ENCODE assay signal across 22 mouse cellular contexts in genomic region chr3:68616363-68616762, GRCm38 (mm10).
DNase-seq lines count a peak whose midpoint lies in the region; ATAC-seq and TF ChIP-seq lines count a peak whose summit lies in the region.
"Had no signal": no experiment of that assay in that cellular context is flagged by ENCODE, and none has a peak within 500 bp of the region (broad histone marks: within the 10 kb centered on the region; RNA-seq: fewer than 3 reads in every experiment).

No protein-coding gene starts in this region.

- H3K79me2 ChIP-seq in MEL (ENCODE audit: control insufficient read depth, insufficient read depth, low read length, poor library complexity): no peaks in the 10 kb centered on the region

- no peak overlapping the region for H3K4me3 ChIP-seq in MEL (ENCODE audit: control insufficient read depth in 1 of 2, insufficient read depth in 1 of 2, low read depth in 2 of 2, low read length in 2 of 2)
- H3K4me3 ChIP-seq in liver, embryonic 16.5 days (ENCODE audit: low read depth, low read length): no peak overlapping the region
- H3K4me3 ChIP-seq in hindbrain, embryonic 11.5 days (ENCODE audit: low read depth, low read length): no peak overlapping the region
- H3K4me3 ChIP-seq: embryonic facial prominence, embryonic 15.5 days; gastrocnemius, adult 2 months; heart, embryonic 12.5 days; hindbrain, embryonic 12.5 days; midbrain, embryonic 12.5 days had no signal

- no peak for TF ChIP-seq EP300 in MEL (IDR thresholded peaks at IDR 0.05; ENCODE audit: low read depth in 1 of 2, low read length in 2 of 2)

- H3K4me1 ChIP-seq in MEL (ENCODE audit: control insufficient read depth in 1 of 2, insufficient read depth in 2 of 2, low read length in 2 of 2): peaks cover 4 to 5% of the 10 kb centered on the region in 2 experiments; a peak in 2 of 4 replicates
- H3K4me1 ChIP-seq in liver, embryonic 16.5 days (ENCODE audit: control insufficient read depth, low read depth, low read length): no peaks in the 10 kb centered on the region
- H3K4me1 ChIP-seq in hindbrain, embryonic 11.5 days (replicated peaks; ENCODE audit: control insufficient read depth, insufficient read depth, low read length): no peaks in the 10 kb centered on the region
- H3K4me1 ChIP-seq: embryonic facial prominence, embryonic 15.5 days had no signal

- H3K36me3 ChIP-seq in MEL (ENCODE audit: control insufficient read depth in 1 of 2, insufficient read depth in 2 of 2, low read length in 2 of 2): 0 out of 4 replicates have a peak, but pooled peaks cover 0 to 3% of the 10 kb centered on the region in 2 experiments
- H3K36me3 ChIP-seq in liver, embryonic 16.5 days (ENCODE audit: control insufficient read depth, insufficient read depth): no peaks in the 10 kb centered on the region
- H3K36me3 ChIP-seq in hindbrain, embryonic 11.5 days (ENCODE audit: control insufficient read depth, insufficient read depth, low read length): no peaks in the 10 kb centered on the region
- H3K36me3 ChIP-seq: embryonic facial prominence, embryonic 15.5 days had no signal

- TF ChIP-seq RAD21 in MEL (IDR thresholded peaks at IDR 0.05; ENCODE audit: low read depth, low read length): no peak

- no peak for TF ChIP-seq CTCF in MEL (IDR thresholded peaks at IDR 0.05 in 2 of 3, conservative IDR thresholded peaks at IDR 0.05 in 1 of 3; ENCODE audit: control insufficient read depth in 1 of 3, insufficient read depth in 1 of 3, low read depth in 2 of 3, low read length in 3 of 3, poor library complexity in 1 of 3, severe bottlenecking in 1 of 3)

- no peak overlapping the region for H3K27ac ChIP-seq in MEL (ENCODE audit: control insufficient read depth, low read depth, low read length)
- H3K27ac ChIP-seq in liver, embryonic 16.5 days (ENCODE audit: low read length): no peak overlapping the region
- H3K27ac ChIP-seq in hindbrain, embryonic 11.5 days (ENCODE audit: low read depth, low read length): no peak overlapping the region
- H3K27ac ChIP-seq: embryonic facial prominence, embryonic 15.5 days; hindbrain, embryonic 12.5 days; liver, embryonic 14.5 days; midbrain, embryonic 12.5 days had no signal

- WGBS in liver, embryonic 16.5 days (ENCODE audit: insufficient replicate concordance): 15% methylated on average over 12 of the region's 12 CpGs
- 90% methylated on average over 12 of the region's 12 CpGs for WGBS in hindbrain, embryonic 11.5 days

- intact Hi-C loops in heart, postnatal 36 days (cut with DNase I): loop anchor here (5.0 kb wide), 2 partner anchors 341 to 559 kb away; no protein-coding TSS in a partner anchor

- H3K27me3 ChIP-seq in MEL (ENCODE audit: control insufficient read depth in 1 of 2, insufficient read depth in 2 of 2, low read length in 2 of 2): no peaks in the 10 kb centered on the region
- no peaks in the 10 kb centered on the region for H3K27me3 ChIP-seq in liver, embryonic 16.5 days (ENCODE audit: control insufficient read depth, insufficient read depth, low read depth, low read length)
- no peaks in the 10 kb centered on the region for H3K27me3 ChIP-seq in hindbrain, embryonic 11.5 days (ENCODE audit: control insufficient read depth, insufficient read depth, low read length)
- H3K27me3 ChIP-seq: embryonic facial prominence, embryonic 15.5 days; heart, embryonic 12.5 days; hindbrain, embryonic 12.5 days; Patski had no signal

- ATAC-seq in common myeloid progenitor, adult 5-6 weeks (replicated peaks; ENCODE audit: low read depth, poor library complexity, severe bottlenecking): peak; percentile 30; the same call in 1 of the 2 replicates
- peak; percentile 45; the same call in 1 of the 2 replicates for ATAC-seq in liver, embryonic 16.5 days (ENCODE audit: low read depth)
- no peak for ATAC-seq in hindbrain, embryonic 11.5 days (ENCODE audit: low FRiP score)
- ATAC-seq: CD4-positive, CD25-positive, alpha-beta regulatory T cell, adult 4 months; forebrain, embryonic 14.5 days; Patski had no signal

- no peak overlapping the region for H3K9ac ChIP-seq in MEL (ENCODE audit: control insufficient read depth, low read depth, low read length, poor library complexity, severe bottlenecking)
- H3K9ac ChIP-seq in liver, embryonic 16.5 days (ENCODE audit: low read depth, low read length): no peak overlapping the region
- H3K9ac ChIP-seq in hindbrain, embryonic 11.5 days (ENCODE audit: low read depth, low read length): no peak overlapping the region
- H3K9ac ChIP-seq: embryonic facial prominence, embryonic 15.5 days; heart, embryonic 12.5 days; hindbrain, embryonic 12.5 days; liver, embryonic 14.5 days; midbrain, embryonic 12.5 days had no signal

- DNase-seq in heart, adult 11 months: peak; percentile 89
- no peak for DNase-seq in heart, postnatal 36 days
- DNase-seq in MEL (ENCODE audit: low read depth, low spot score): peak; percentile 71
- no peak for DNase-seq in hindbrain, embryonic 11.5 days (ENCODE audit: low spot score)
- no peak for DNase-seq in left cerebral cortex, adult 8-10 months (ENCODE audit: low spot score in 2 of 2)
- DNase-seq: adrenal gland, postnatal 36 days; cerebellum, adult 2 months; gastrocnemius, adult 2 months; heart, postnatal 10 days; kidney, adult 11 months; kidney, postnatal 10 days; thymus, postnatal 14 days had no signal

- H3K4me2 ChIP-seq in liver, embryonic 16.5 days (ENCODE audit: low read depth, low read length): no peak overlapping the region
- H3K4me2 ChIP-seq in hindbrain, embryonic 11.5 days (replicated peaks; ENCODE audit: low read depth, low read length): no peak overlapping the region
- H3K4me2 ChIP-seq: embryonic facial prominence, embryonic 15.5 days; heart, embryonic 12.5 days; hindbrain, embryonic 12.5 days; midbrain, embryonic 12.5 days had no signal

- TF ChIP-seq POLR2A in MEL (IDR thresholded peaks at IDR 0.05; ENCODE audit: control insufficient read depth in 1 of 2, insufficient read depth in 1 of 2, low read depth in 1 of 2, low read length in 2 of 2, poor library complexity in 1 of 2): no peak

- no peaks in the 10 kb centered on the region for H3K9me3 ChIP-seq in MEL (replicated peaks; ENCODE audit: insufficient read depth, low read length)
- H3K9me3 ChIP-seq in liver, embryonic 16.5 days (replicated peaks; ENCODE audit: control insufficient read depth, low read length): no peaks in the 10 kb centered on the region
- no peaks in the 10 kb centered on the region for H3K9me3 ChIP-seq in hindbrain, embryonic 11.5 days (ENCODE audit: control insufficient read depth, low read length)
- H3K9me3 ChIP-seq: embryonic facial prominence, embryonic 15.5 days; heart, embryonic 12.5 days; hindbrain, embryonic 12.5 days; midbrain, embryonic 12.5 days had no signal

TF ChIP-seq in MEL, 35 proteins besides CTCF, POLR2A, EP300 and RAD21:
- TF ChIP-seq USF1 (IDR thresholded peaks at IDR 0.05; ENCODE audit: low read depth, low read length) (peak; percentile 71), TBP (IDR thresholded peaks at IDR 0.05; ENCODE audit: low read depth, low read length) (no peak), CHD2 (IDR thresholded peaks at IDR 0.05; ENCODE audit: low read length) (no peak), CHD1 (IDR thresholded peaks at IDR 0.05; ENCODE audit: low read depth, low read length) (no peak), MYB (IDR thresholded peaks at IDR 0.05; ENCODE audit: low read depth, low read length) (no peak), ETS1 (IDR thresholded peaks at IDR 0.05; ENCODE audit: low read depth, low read length) (no peak), HCFC1 (IDR thresholded peaks at IDR 0.05; ENCODE audit: low read depth, low read length) (no peak), GATA1 (IDR thresholded peaks at IDR 0.05; ENCODE audit: low read depth, low read length) (0 out of 2 replicates have a peak, but pooled peaks have one; percentile 2), MAX (IDR thresholded peaks at IDR 0.05; ENCODE audit: low read length) (peak; percentile 81), MXI1 (IDR thresholded peaks at IDR 0.05; ENCODE audit: low read depth, low read length) (peak; percentile 89), MYC (IDR thresholded peaks at IDR 0.05; ENCODE audit: low read depth, low read length) (peak; percentile 77), ELF1 (IDR thresholded peaks at IDR 0.05; ENCODE audit: low read depth, low read length) (no peak), POLR2AphosphoS2 (IDR thresholded peaks at IDR 0.05; ENCODE audit: low read length) (no peak), UBTF (IDR thresholded peaks at IDR 0.05; ENCODE audit: borderline replicate concordance, insufficient read depth, low read depth, low read length) (no peak), NRF1 (IDR thresholded peaks at IDR 0.05; ENCODE audit: insufficient read depth, low read depth, low read length, poor library complexity, severe bottlenecking) (no peak), SIN3A (IDR thresholded peaks at IDR 0.05; ENCODE audit: low read length) (peak; percentile 58; the same call in 1 of the 2 replicates), TCF12 (IDR thresholded peaks at IDR 0.05; ENCODE audit: low read depth, low read length) (no peak), JUND (IDR thresholded peaks at IDR 0.05; ENCODE audit: low read depth, low read length) (no peak), ZMIZ1 (IDR thresholded peaks at IDR 0.05; ENCODE audit: low read depth, low read length) (no peak)

Comparison
In these comparisons a context has a peak if more than half of its experiments do, and no peak if none do; other contexts are left out.
1. DNase-seq: peak in heart, adult 11 months (single experiment) and MEL (single experiment); none in heart, postnatal 36 days (0 of 2), hindbrain, embryonic 11.5 days (single experiment) and left cerebral cortex, adult 8-10 months (0 of 2).